Mouse (Mus musculus) E14TG2a.4 (cell line): ENCODE measurements around the gene Cfap97.

Experiments used
- CTCF ChIP-seq: conservative IDR thresholded peaks from 2 replicates; pipeline ENCODE4 v1.5.1; 2014; ENCODE audit warnings: low read length
- NANOG ChIP-seq: IDR thresholded peaks from 2 replicates; pipeline ENCODE4 v1.6.1; 2014; ENCODE audit warnings: borderline replicate concordance, low read length, mixed read lengths

DNA sequence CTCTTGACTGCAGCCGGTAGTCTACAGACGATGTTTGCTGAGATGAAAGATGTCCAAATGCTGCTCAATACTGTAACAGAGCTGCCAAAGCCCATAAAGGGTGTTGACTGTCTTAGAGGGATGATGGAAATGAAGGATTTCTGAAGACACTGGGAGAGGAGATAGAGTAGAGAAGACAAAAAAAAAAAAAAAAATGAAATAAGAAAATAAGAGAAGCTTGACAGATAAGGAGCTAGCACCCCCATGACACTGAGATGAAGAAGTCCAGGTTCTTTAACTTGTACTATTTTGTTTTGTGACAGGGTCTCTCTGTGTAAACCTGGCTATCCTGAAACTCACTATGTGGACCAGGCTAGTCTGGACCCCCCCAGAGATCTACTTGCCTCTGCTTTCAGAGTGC lies 1.5 kb downstream of the Cfap97 start:
- TF ChIP-seq CTCF (no peak), NANOG (no peak)
